Comparison of ENCODE assay signal across 19 mouse cellular contexts in genomic region chr2:122156051-122156700, GRCm38 (mm10). TPM values are rescaled to one million over a fixed set of nuclear protein-coding genes. Genes with fewer than 3 reads are reported as not detected.
DNase-seq lines count a peak whose midpoint lies in the region; ATAC-seq and TF ChIP-seq lines count a peak whose summit lies in the region.
"Had no signal": no experiment of that assay in that cellular context is flagged by ENCODE, and none has a peak within 500 bp of the region (broad histone marks: within the 10 kb centered on the region; RNA-seq: fewer than 3 reads in every experiment).

No protein-coding gene starts in this region.

- TF ChIP-seq CTCF in liver, postnatal 0 days (IDR thresholded peaks at IDR 0.05; ENCODE audit: low read depth): no peak

- no peaks in the 10 kb centered on the region for H3K9me3 ChIP-seq in liver, postnatal 0 days (ENCODE audit: low read length)
- H3K9me3 ChIP-seq: forebrain, embryonic 12.5 days; limb, embryonic 15.5 days; midbrain, embryonic 12.5 days had no signal

- H3K36me3 ChIP-seq in liver, postnatal 0 days (replicated peaks; ENCODE audit: insufficient read depth, low read length): peaks cover 29% of the 10 kb centered on the region
- H3K36me3 ChIP-seq: forebrain, embryonic 12.5 days; midbrain, embryonic 12.5 days had no signal

- H3K9ac ChIP-seq in liver, postnatal 0 days (replicated peaks): no peak overlapping the region
- H3K9ac ChIP-seq: forebrain, embryonic 12.5 days; hindbrain, embryonic 14.5 days; limb, embryonic 15.5 days; midbrain, embryonic 12.5 days had no signal

- WGBS in liver, postnatal 0 days (ENCODE audit: insufficient replicate concordance): 50% methylated on average over 4 of the region's 4 CpGs

- no peaks in the 10 kb centered on the region for H3K27me3 ChIP-seq in liver, postnatal 0 days (ENCODE audit: insufficient read depth, low read length)
- H3K27me3 ChIP-seq: forebrain, embryonic 12.5 days; limb, embryonic 15.5 days; midbrain, embryonic 12.5 days had no signal

- peak; percentile 28 for DNase-seq in layer of hippocampus, adult 11-12 months (ENCODE audit: low spot score)
- DNase-seq in layer of hippocampus, adult 8-10 months (ENCODE audit: low spot score in 2 of 2): no peak
- peak; percentile 23 for DNase-seq in CD4-positive, CD25-positive, alpha-beta regulatory T cell, adult 2 months (ENCODE audit: low read depth, low spot score)
- DNase-seq in liver, postnatal 0 days: peak; percentile 60
- no peak for DNase-seq in adrenal gland, postnatal 25 days
- DNase-seq in adrenal gland, postnatal 10 days: no peak
- DNase-seq in urinary bladder, adult 2 months (ENCODE audit: low spot score): no peak
- DNase-seq: cerebellum, postnatal 36 days; gastrocnemius, postnatal 10 days; kidney, postnatal 10 days had no signal

- peak; percentile 62 for ATAC-seq in common myeloid progenitor, adult 5-6 weeks (replicated peaks; ENCODE audit: low read depth, poor library complexity, severe bottlenecking)
- peak; percentile 89 for ATAC-seq in liver, postnatal 0 days

- peak overlapping the region; percentile 16; the same call in 1 of the 2 replicates for H3K4me2 ChIP-seq in liver, postnatal 0 days (ENCODE audit: low read depth, low read length)
- H3K4me2 ChIP-seq: forebrain, embryonic 12.5 days; hindbrain, embryonic 14.5 days; limb, embryonic 15.5 days; midbrain, embryonic 12.5 days had no signal

- no peak overlapping the region for H3K4me3 ChIP-seq in liver, postnatal 0 days (ENCODE audit: low read depth, low read length)
- H3K4me3 ChIP-seq: forebrain, embryonic 12.5 days; limb, embryonic 15.5 days; midbrain, embryonic 12.5 days had no signal

- H3K4me1 ChIP-seq in liver, postnatal 0 days (ENCODE audit: insufficient read depth): peaks cover 19% of the 10 kb centered on the region
- H3K4me1 ChIP-seq: forebrain, embryonic 12.5 days; midbrain, embryonic 12.5 days had no signal

- peak overlapping the region; percentile 62 for H3K27ac ChIP-seq in liver, postnatal 0 days (ENCODE audit: low read depth)
- H3K27ac ChIP-seq: forebrain, embryonic 12.5 days; hindbrain, embryonic 14.5 days; limb, embryonic 15.5 days; midbrain, embryonic 12.5 days had no signal

- TF ChIP-seq EP300 in liver, postnatal 0 days (IDR thresholded peaks at IDR 0.05; ENCODE audit: low read depth): peak; percentile 58; the same call in 1 of the 2 replicates

RNA-seq across cellular contexts. Expression of gene Trim69, which starts 4.3 kb away (rescaled TPM):
- not detected for total RNA-seq in layer of hippocampus, adult 8-10 months (2022)
- not detected in 2 replicates for total RNA-seq in common myeloid progenitor, adult 5-6 weeks (2017)
- polyA plus RNA-seq in liver, postnatal 0 days (2015; fragmentation: Nextera tagmentation; extraction: Ambion mirVana): not detected in 2 replicates
- not detected in 2 replicates for total RNA-seq in adrenal gland, postnatal 25 days (2021)
- not detected for total RNA-seq in adrenal gland, postnatal 10 days (2021)
- 0.04 and 0.06 TPM in 2 replicates for polyA plus RNA-seq in urinary bladder, adult 2 months (2012; rRNA removed)
- total RNA-seq: gastrocnemius, postnatal 10 days; left cerebral cortex, adult 18-20 months had no signal
- polyA plus RNA-seq: forebrain, embryonic 12.5 days; hindbrain, embryonic 14.5 days; midbrain, embryonic 12.5 days; neural tube, embryonic 11.5 days had no signal

RNA-seq across cellular contexts. Expression of gene B2m, which starts 8.7 kb away (rescaled TPM):
- total RNA-seq in layer of hippocampus, adult 8-10 months (2022): 100 to 1,000 TPM; 103 to 516 (median 252) TPM
- 2,084 and 2,334 TPM in 2 replicates for total RNA-seq in common myeloid progenitor, adult 5-6 weeks (2017)
- 1,317 and 1,377 TPM in 2 replicates for polyA plus RNA-seq in liver, postnatal 0 days (2015; fragmentation: Nextera tagmentation; extraction: Ambion mirVana)
- total RNA-seq in adrenal gland, postnatal 25 days (2021): 468 and 486 TPM in 2 replicates
- 100 to 1,000 TPM; 300 to 427 TPM for total RNA-seq in adrenal gland, postnatal 10 days (2021)
- polyA plus RNA-seq in urinary bladder, adult 2 months (2012; rRNA removed): 721 and 902 TPM in 2 replicates

RNA-seq across cellular contexts. Expression of gene Patl2, which starts 29.8 kb away (rescaled TPM):
- under 1 TPM in 2 of 4 experiments, not detected in 2; 0.23 to 0.29 TPM for total RNA-seq in layer of hippocampus, adult 8-10 months (2022)
- total RNA-seq in common myeloid progenitor, adult 5-6 weeks (2017): not detected in 2 replicates
- 0.14 and 0.18 TPM in 2 replicates for polyA plus RNA-seq in liver, postnatal 0 days (2015; fragmentation: Nextera tagmentation; extraction: Ambion mirVana)
- not detected in 2 replicates for total RNA-seq in adrenal gland, postnatal 25 days (2021)
- total RNA-seq in adrenal gland, postnatal 10 days (2021): under 1 TPM; 0.30 to 0.63 TPM
- not detected in 2 replicates for polyA plus RNA-seq in urinary bladder, adult 2 months (2012; rRNA removed)
- total RNA-seq: gastrocnemius, postnatal 10 days had no signal
- polyA plus RNA-seq: embryonic facial prominence, embryonic 14.5 days; forebrain, embryonic 12.5 days; heart, embryonic 14.5 days; hindbrain, embryonic 14.5 days; limb, embryonic 15.5 days; midbrain, embryonic 12.5 days; neural tube, embryonic 11.5 days had no signal

RNA-seq across cellular contexts. Expression of gene Terb2, which starts 29.9 kb away (rescaled TPM):
- not detected for total RNA-seq in layer of hippocampus, adult 8-10 months (2022)
- not detected in 2 replicates for total RNA-seq in common myeloid progenitor, adult 5-6 weeks (2017)
- polyA plus RNA-seq in liver, postnatal 0 days (2015; fragmentation: Nextera tagmentation; extraction: Ambion mirVana): not detected in 2 replicates
- total RNA-seq in adrenal gland, postnatal 25 days (2021): not detected in 2 replicates
- total RNA-seq in adrenal gland, postnatal 10 days (2021): not detected
- polyA plus RNA-seq in urinary bladder, adult 2 months (2012; rRNA removed): not detected in 2 replicates
- total RNA-seq: gastrocnemius, postnatal 10 days; left cerebral cortex, adult 18-20 months had no signal
- polyA plus RNA-seq: embryonic facial prominence, embryonic 14.5 days; forebrain, embryonic 12.5 days; heart, embryonic 14.5 days; hindbrain, embryonic 14.5 days; limb, embryonic 15.5 days; midbrain, embryonic 12.5 days; neural tube, embryonic 11.5 days had no signal

RNA-seq across cellular contexts. Expression of gene Spg11, which starts 38.0 kb away (rescaled TPM):
- 10 to 100 TPM; 15.2 to 19.3 (median 18.5) TPM for total RNA-seq in layer of hippocampus, adult 8-10 months (2022)
- total RNA-seq in common myeloid progenitor, adult 5-6 weeks (2017): 13.8 and 15.2 TPM in 2 replicates
- polyA plus RNA-seq in liver, postnatal 0 days (2015; fragmentation: Nextera tagmentation; extraction: Ambion mirVana): 1.6 and 2.2 TPM in 2 replicates
- total RNA-seq in adrenal gland, postnatal 25 days (2021): 20.1 and 22.6 TPM in 2 replicates
- total RNA-seq in adrenal gland, postnatal 10 days (2021): 10 to 100 TPM; 14.6 to 16.7 TPM
- polyA plus RNA-seq in urinary bladder, adult 2 months (2012; rRNA removed): 8.9 and 10.1 TPM in 2 replicates

Comparison
In these comparisons a context has a peak if more than half of its experiments do, and no peak if none do; other contexts are left out.
1. DNase-seq: peak in layer of hippocampus, adult 11-12 months (single experiment), CD4-positive, CD25-positive, alpha-beta regulatory T cell, adult 2 months (single experiment) and liver, postnatal 0 days (single experiment); none in layer of hippocampus, adult 8-10 months (0 of 2), adrenal gland, postnatal 25 days (single experiment), adrenal gland, postnatal 10 days (single experiment) and urinary bladder, adult 2 months (single experiment).